Mouse (Mus musculus) small intestine, adult 2 months (tissue): ENCODE measurements around the gene Zxdc. TPM values are rescaled to one million over a fixed set of nuclear protein-coding genes. Genes with fewer than 3 reads are reported as not detected.

Experiments used
- H3K27ac ChIP-seq: fragments of 200-500 bp; 2 replicates; pipeline ENCODE4 v1.5.1; 2012; ENCODE audit warnings: low read depth, low read length, control low read depth, inconsistent platforms; ENCODE audit not compliant: insufficient read depth
- H3K27me3 ChIP-seq: fragments of 200-500 bp; 2 replicates; pipeline ENCODE4 v1.6.1; 2012; ENCODE audit warnings: mild to moderate bottlenecking, moderate library complexity, low read length, inconsistent platforms; ENCODE audit not compliant: control insufficient read depth, insufficient read depth
- H3K36me3 ChIP-seq: fragments of 200-500 bp; 2 replicates; pipeline ENCODE4 v1.6.1; 2012; ENCODE audit warnings: mild to moderate bottlenecking, low read length, control low read depth, inconsistent platforms; ENCODE audit not compliant: control insufficient read depth, insufficient read depth
- H3K4me1 ChIP-seq: fragments of 200-500 bp; 2 replicates; pipeline ENCODE4 v1.6.1; 2012; ENCODE audit warnings: low read length, inconsistent platforms, mixed read lengths; ENCODE audit not compliant: control insufficient read depth, insufficient read depth, insufficient read length
- H3K4me3 ChIP-seq: fragments of 200-500 bp; 2 replicates; pipeline ENCODE4 v1.5.1; 2012; ENCODE audit warnings: low read depth, mild to moderate bottlenecking, control low read depth, inconsistent platforms, low read length, moderate library complexity
- CTCF ChIP-seq: fragments of 200-500 bp; IDR thresholded peaks from 2 replicates; pipeline ENCODE4 v1.5.1; 2012; ENCODE audit warnings: low read depth, mild to moderate bottlenecking, control low read depth, inconsistent platforms, low read length, moderate library complexity, mixed read lengths; ENCODE audit not compliant: insufficient replicate concordance, insufficient read length; ENCODE audit errors: extremely low read depth
- POLR2A ChIP-seq: fragments of 200-500 bp; IDR thresholded peaks from 2 replicates; pipeline ENCODE4 v1.6.1; 2012; ENCODE audit warnings: low read depth, mild to moderate bottlenecking, control low read depth, inconsistent platforms, low read length, moderate library complexity
- WGBS: fragments of 180-500 bp; shearing (Covaris S2); methylation state at CpG from one replicate; pipeline ENCODE4 v1.1.7; 2018; 5-methylcytosine and 5-hydroxymethylcytosine counted together
- polyA plus RNA-seq: library from polyadenylated mRNA; depleted of rRNA; stranded (reverse); fragments of >200 nt; gene quantifications from 2 replicates; pipeline ENCODE4 v1.2.3, GENCODE M21; 2012

Gene Zxdc
- polyA plus RNA-seq, 1 experiment, result 26.8 TPM

- TF ChIP-seq CTCF (no peak), POLR2A (no peak)
- no peaks in the 10 kb centered on the region for H3K36me3 ChIP-seq
- WGBS, result 22% methylated on average over 1 of the region's 1 CpGs
Observed at GRCm38 (mm10) chr6:90329953-90330352, 39.3 kb upstream of the Zxdc start.

DNA sequence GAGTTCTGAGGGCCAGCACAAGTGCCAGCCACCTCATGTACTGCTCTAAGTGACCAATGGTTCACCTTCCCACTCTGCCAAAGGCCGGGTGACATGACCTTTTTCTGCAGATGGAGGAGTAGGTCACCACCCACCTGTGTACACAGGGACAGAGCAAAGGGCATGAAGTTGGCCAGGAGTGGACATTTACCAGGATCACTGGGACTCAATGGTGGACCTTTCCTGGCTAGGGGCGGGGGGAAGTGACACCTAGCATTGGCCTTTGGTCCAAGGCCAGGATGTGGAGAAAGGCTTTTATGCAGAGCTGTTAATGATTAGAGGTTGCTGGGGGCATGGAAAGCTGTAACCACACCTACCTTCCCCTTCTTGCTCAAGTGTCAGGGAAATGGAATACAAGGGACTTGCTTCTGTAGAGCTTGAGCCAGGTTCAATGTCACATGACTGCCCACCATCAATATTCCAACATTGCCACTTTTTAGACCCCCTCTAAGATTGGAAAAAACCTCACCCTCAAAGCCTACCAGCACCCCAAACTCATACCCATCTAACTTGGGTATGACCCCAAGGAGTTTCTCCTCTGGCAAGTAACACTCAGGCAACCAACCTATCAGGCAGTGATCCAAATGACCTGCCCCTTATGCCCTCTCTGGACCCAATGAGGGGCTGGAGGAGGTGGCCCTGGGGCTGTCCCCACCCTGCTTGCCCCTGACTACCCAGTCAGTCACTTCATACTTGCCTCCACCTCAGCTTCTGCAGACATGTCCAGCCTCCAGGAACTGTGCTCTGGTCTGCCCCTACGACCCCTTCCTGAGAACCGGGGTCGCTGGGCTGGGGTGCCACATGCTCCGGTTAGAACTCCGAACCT lies 36.5 kb upstream of the Zxdc start, which contains the start of gene Uroc1:
Gene Uroc1, plus strand, starts transcription at position 724 of the 865 bp plus-strand sequence.
- Histone ChIP-seq H3K36me3 (no peaks in the 10 kb centered on the region), H3K4me3 (no peak within 1 kb of the TSS), H3K4me1 (peaks cover 3% of the 10 kb centered on the region; the same call in 1 of the 2 replicates), H3K27me3 (no peaks in the 10 kb centered on the region), H3K27ac (no peak within 1 kb of the TSS)
- 71% methylated on average over 7 of the region's 7 CpGs for WGBS
- no peak for TF ChIP-seq CTCF
- no peak for TF ChIP-seq POLR2A

More at GRCm38 (mm10) chr6:90329953-90330352, 39.3 kb upstream of the Zxdc start:
- Histone ChIP-seq H3K27ac (no peak overlapping the region), H3K27me3 (no peaks in the 10 kb centered on the region), H3K4me3 (no peak overlapping the region), H3K4me1 (peaks cover 4% of the 10 kb centered on the region)

DNA sequence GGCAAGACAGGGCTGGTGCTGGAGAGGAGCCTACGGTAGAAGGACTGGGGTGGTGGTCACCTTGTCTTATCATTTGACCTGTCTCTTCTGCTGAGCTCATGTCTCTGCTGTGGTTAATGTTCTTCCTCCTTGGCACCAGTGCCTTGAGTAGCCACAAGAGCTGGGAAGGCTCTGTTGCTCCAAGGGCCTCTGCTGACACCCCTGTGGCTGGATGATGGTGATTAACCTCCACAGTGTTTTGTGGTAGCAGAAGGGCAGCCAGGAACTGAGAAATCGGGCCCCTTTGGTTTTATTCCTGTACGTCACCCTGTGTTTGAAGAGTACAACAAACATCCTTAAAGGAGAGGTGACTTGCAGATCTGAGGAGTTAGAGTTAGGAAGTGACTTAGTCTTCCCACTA lies 35.0 kb upstream of the Zxdc start:
- WGBS, result 66% methylated on average over 3 of the region's 3 CpGs
- Histone ChIP-seq H3K27me3 (no peaks in the 10 kb centered on the region), H3K27ac (no peak overlapping the region), H3K4me1 (peaks cover 3% of the 10 kb centered on the region; the same call in 1 of the 2 replicates), H3K4me3 (no peak overlapping the region), H3K36me3 (no peaks in the 10 kb centered on the region)
- no peak for TF ChIP-seq CTCF
- no peak for TF ChIP-seq POLR2A

GRCm38 (mm10) chr6:90342343-90342742 lies 26.9 kb upstream of the Zxdc start:
- no peaks in the 10 kb centered on the region for H3K36me3 ChIP-seq
- H3K27me3 ChIP-seq, result no peaks in the 10 kb centered on the region
- no peak overlapping the region for H3K27ac ChIP-seq
- TF ChIP-seq CTCF (no peak), POLR2A (no peak)
- H3K4me3 ChIP-seq, result no peak overlapping the region
- WGBS, result 30% methylated on average over 2 of the region's 2 CpGs
- no peaks in the 10 kb centered on the region for H3K4me1 ChIP-seq

GRCm38 (mm10) chr6:90347183-90347582 lies 22.1 kb upstream of the Zxdc start:
- 65% methylated on average over 4 of the region's 4 CpGs for WGBS
- no peak for TF ChIP-seq POLR2A
- no peak for TF ChIP-seq CTCF

GRCm38 (mm10) chr6:90348500-90348899 lies 20.8 kb upstream of the Zxdc start:
- no peak overlapping the region for H3K4me3 ChIP-seq
- 54% methylated on average over 4 of the region's 4 CpGs for WGBS
- no peak for TF ChIP-seq POLR2A
- H3K36me3 ChIP-seq, result no peaks in the 10 kb centered on the region
- no peaks in the 10 kb centered on the region for H3K4me1 ChIP-seq
- no peak overlapping the region for H3K27ac ChIP-seq
- H3K27me3 ChIP-seq, result no peaks in the 10 kb centered on the region

More at GRCm38 (mm10) chr6:90347183-90347582, 22.1 kb upstream of the Zxdc start:
- H3K4me1 ChIP-seq, result no peaks in the 10 kb centered on the region
- H3K27ac ChIP-seq, result no peak overlapping the region
- H3K27me3 ChIP-seq, result no peaks in the 10 kb centered on the region
- H3K4me3 ChIP-seq, result no peak overlapping the region
- H3K36me3 ChIP-seq, result no peaks in the 10 kb centered on the region

- Histone ChIP-seq H3K36me3 (no peaks in the 10 kb centered on the region), H3K4me1 (no peaks in the 10 kb centered on the region), H3K27ac (no peak overlapping the region), H3K27me3 (no peaks in the 10 kb centered on the region), H3K4me3 (no peak overlapping the region)
- 71% methylated on average over 2 of the region's 2 CpGs for WGBS
- TF ChIP-seq POLR2A (no peak), CTCF (no peak)
Observed at GRCm38 (mm10) chr6:90350011-90350410, 19.3 kb upstream of the Zxdc start.
